Mouse (Mus musculus): Measurements from ENCODE around the gene Evi5l. TPM values are rescaled to one million over a fixed set of nuclear protein-coding genes. Genes with fewer than 3 reads are reported as not detected.

Gene Evi5l
- polyA plus RNA-seq, 2 experiments from 2014 or later, result 4.1 TPM

GRCm38 (mm10) chr8:4205246-4206123 lies 39.1 kb downstream of the Evi5l start:
- ATAC-seq, result no peak

GRCm38 (mm10) chr8:4206182-4207015 lies 40.0 kb downstream of the Evi5l start:
- no peak for ATAC-seq

GRCm38 (mm10) chr8:4207016-4207350 lies 40.6 kb downstream of the Evi5l start:
- no peak for ATAC-seq

GRCm38 (mm10) chr8:4211097-4211496 lies 44.7 kb downstream of the Evi5l start:
- ATAC-seq, result no peak

GRCm38 (mm10) chr8:4212809-4213209 lies 46.4 kb downstream of the Evi5l start:
- no peak for ATAC-seq

- peak; percentile 17 for ATAC-seq
Observed at GRCm38 (mm10) chr8:4213210-4214005, 47.0 kb downstream of the Evi5l start.

GRCm38 (mm10) chr8:4214006-4214980 lies 47.9 kb downstream of the Evi5l start:
- ATAC-seq, result peak; percentile 70

GRCm38 (mm10) chr8:4216296-4216695 lies 49.9 kb downstream of the Evi5l start:
- ATAC-seq, result no peak

GRCm38 (mm10) chr8:4216791-4217621 lies 50.6 kb downstream of the Evi5l start, which contains the start of gene Prr36:
Gene Prr36, minus strand, starts transcription at chr8:4217459.
- ATAC-seq, result no peak

- no peak for ATAC-seq
Observed at GRCm38 (mm10) chr8:4219617-4220016, 53.2 kb downstream of the Evi5l start.

GRCm38 (mm10) chr8:4222059-4222458 lies 55.7 kb downstream of the Evi5l start:
- no peak for ATAC-seq

GRCm38 (mm10) chr8:4226323-4226722 lies 60.0 kb downstream of the Evi5l start:
- ATAC-seq, result no peak

- no peak for ATAC-seq
Observed at GRCm38 (mm10) chr8:4226739-4227347, 60.5 kb downstream of the Evi5l start, which contains the start of gene Lrrc8e. Gene Lrrc8e, plus strand, starts transcription at chr8:4226827.

GRCm38 (mm10) chr8:4227919-4228318 lies 61.6 kb downstream of the Evi5l start:
- no peak for ATAC-seq

GRCm38 (mm10) chr8:4229784-4230183 lies 63.4 kb downstream of the Evi5l start:
- ATAC-seq, result no peak

GRCm38 (mm10) chr8:4230612-4231351 lies 64.4 kb downstream of the Evi5l start:
- ATAC-seq, result no peak

GRCm38 (mm10) chr8:4237814-4238433 lies 71.6 kb downstream of the Evi5l start:
- ATAC-seq, result no peak

- peak; percentile 91 for ATAC-seq
Observed at GRCm38 (mm10) chr8:4238434-4239192, 72.2 kb downstream of the Evi5l start, which contains the start of the genes Map2k7 and Gm49320. Gene Map2k7, plus strand, starts transcription at chr8:4238740. Gene Gm49320, plus strand, starts transcription at chr8:4238865.

Data from activated CD4-positive, CD25-positive, alpha-beta regulatory T cell, adult 4 months (primary cell).